Mouse (Mus musculus): ENCODE results near the gene Grin2a.

GRCm38 (mm10) chr16:9851265-9851988 lies 143.9 kb downstream of the Grin2a start:
- TF ChIP-seq CTCF (IDR thresholded peaks at IDR 0.05; ENCODE audit: low read depth): no peak
- TF ChIP-seq EP300 (IDR thresholded peaks at IDR 0.05; ENCODE audit: low read depth): no peak
